In the genomic region with DNA sequence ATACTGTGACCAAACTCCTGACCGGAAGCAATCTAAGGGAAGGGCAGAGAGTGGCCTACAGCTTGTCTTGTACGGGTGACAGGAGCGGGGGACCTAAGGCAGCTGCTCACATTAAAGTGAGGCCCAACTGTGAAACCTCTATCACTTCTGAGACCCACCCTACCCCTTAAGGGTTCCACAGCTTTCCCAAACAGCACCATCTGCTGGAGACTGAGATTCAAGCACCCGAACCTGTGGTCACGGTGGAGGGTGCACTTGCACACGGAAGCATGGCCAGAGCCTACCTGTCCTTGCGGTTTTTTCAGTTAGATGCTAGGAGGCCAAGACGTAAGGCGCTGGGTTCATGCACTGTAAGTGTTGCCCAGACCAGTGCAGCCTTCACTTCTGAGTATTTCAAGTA, we compare ENCODE assay signal across 9 mouse cellular contexts. TPM values are rescaled to one million over a fixed set of nuclear protein-coding genes. Genes with fewer than 3 reads are reported as not detected.
DNase-seq lines count a peak whose midpoint lies in the region; ATAC-seq and TF ChIP-seq lines count a peak whose summit lies in the region.
"Had no signal": no experiment of that assay in that cellular context is flagged by ENCODE, and none has a peak within 500 bp of the region (broad histone marks: within the 10 kb centered on the region; RNA-seq: fewer than 3 reads in every experiment).

No protein-coding gene starts in this region.

- ATAC-seq in frontal cortex, adult (ENCODE audit: low TSS enrichment), result peak; percentile 56; the same call in 1 of the 2 replicates
- ATAC-seq in liver, embryonic 14.5 days (ENCODE audit: insufficient read depth), result 0 out of 2 replicates have a peak, but pooled peaks have one; percentile 21

- no peak overlapping the region for H3K27ac ChIP-seq in cortical plate, adult 2 months (ENCODE audit: insufficient read depth, low read length)
- H3K27ac ChIP-seq in liver, embryonic 14.5 days, result no peak overlapping the region

- TF ChIP-seq CTCF in cortical plate, adult 2 months (IDR thresholded peaks at IDR 0.05; ENCODE audit: extremely low read depth, insufficient read depth, low read length), result peak; percentile 67
- TF ChIP-seq CTCF in liver, embryonic 14.5 days (IDR thresholded peaks at IDR 0.05; ENCODE audit: low read depth), result peak; percentile 69

- H3K4me3 ChIP-seq in cortical plate, adult 2 months (ENCODE audit: insufficient read depth, low read length), result no peak overlapping the region
- no peak overlapping the region for H3K4me3 ChIP-seq in liver, embryonic 14.5 days (ENCODE audit: insufficient read depth in 1 of 2, low read depth in 2 of 2, low read length in 2 of 2)

- no peak for TF ChIP-seq EP300 in liver, embryonic 14.5 days (IDR thresholded peaks at IDR 0.05; ENCODE audit: low read depth)

- peaks cover 21% of the 10 kb centered on the region for H3K36me3 ChIP-seq in liver, embryonic 14.5 days (replicated peaks; ENCODE audit: control insufficient read depth, insufficient read depth, low read depth)

- no peaks in the 10 kb centered on the region for H3K27me3 ChIP-seq in liver, embryonic 14.5 days (ENCODE audit: control insufficient read depth, insufficient read depth, low read length)

- no peak for DNase-seq in frontal cortex, postnatal 14 days (ENCODE audit: low spot score in 2 of 2)
- peak; percentile 41 for DNase-seq in ovary, postnatal 14 days (ENCODE audit: low spot score)
- DNase-seq in ovary, postnatal 36 days (ENCODE audit: low spot score), result no peak
- DNase-seq in liver, embryonic 14.5 days (ENCODE audit: low read depth in 3 of 3, low spot score in 3 of 3), result no peak
- peak; percentile 59 for DNase-seq in thymus, postnatal 0 days (ENCODE audit: low spot score)
- no peak for DNase-seq in adipocyte (ENCODE audit: low spot score)

- TF ChIP-seq POLR2A in cortical plate, adult 2 months (IDR thresholded peaks at IDR 0.05; ENCODE audit: extremely low read depth, insufficient read depth, low read length), result no peak

- H3K4me2 ChIP-seq in liver, embryonic 14.5 days (ENCODE audit: low read depth), result no peak overlapping the region

- H3K9ac ChIP-seq in liver, embryonic 14.5 days (replicated peaks), result no peak overlapping the region

- peaks cover 8% of the 10 kb centered on the region for H3K4me1 ChIP-seq in cortical plate, adult 2 months (ENCODE audit: control insufficient read depth, insufficient read depth, low read length)
- H3K4me1 ChIP-seq in liver, embryonic 14.5 days (replicated peaks; ENCODE audit: control insufficient read depth in 2 of 2, insufficient read depth in 2 of 2, low read length in 1 of 2), result no peaks in the 10 kb centered on the region

- WGBS in liver, embryonic 14.5 days (ENCODE audit: insufficient replicate concordance), result 73% methylated on average over 9 of the region's 9 CpGs

- no peaks in the 10 kb centered on the region for H3K9me3 ChIP-seq in liver, embryonic 14.5 days (ENCODE audit: control insufficient read depth, low read length)

RNA-seq across cellular contexts. Expression of gene Mrln, which starts 18.3 kb away (rescaled TPM):
- polyA plus RNA-seq in cortical plate, adult 2 months (2012; rRNA removed), result 0.81 and 0.84 TPM in 2 replicates
- polyA plus RNA-seq in liver, embryonic 14.5 days (2012; rRNA removed), result 0.15 TPM in 1 of 2 replicates, not detected in the other
- not detected in 2 replicates for polyA plus RNA-seq in liver, embryonic 14.5 days (2014; fragmentation: Nextera tagmentation; extraction: Ambion mirVana)
- polyA plus RNA-seq in thymus, postnatal 0 days (2015; fragmentation: Nextera tagmentation; extraction: Ambion mirVana), result 2.4 and 3.0 TPM in 2 replicates
- polyA plus RNA-seq: large intestine, adult 2 months had no signal

RNA-seq across cellular contexts. Expression of gene Slc16a9, which starts 58.8 kb away (rescaled TPM):
- 2.5 and 2.9 TPM in 2 replicates for polyA plus RNA-seq in cortical plate, adult 2 months (2012; rRNA removed)
- 0.26 and 0.27 TPM in 2 replicates for polyA plus RNA-seq in liver, embryonic 14.5 days (2012; rRNA removed)
- polyA plus RNA-seq in liver, embryonic 14.5 days (2014; fragmentation: Nextera tagmentation; extraction: Ambion mirVana), result 0.28 and 0.39 TPM in 2 replicates
- 0.35 and 0.55 TPM in 2 replicates for polyA plus RNA-seq in thymus, postnatal 0 days (2015; fragmentation: Nextera tagmentation; extraction: Ambion mirVana)

Comparison
In these comparisons a context has a peak if more than half of its experiments do, and no peak if none do; other contexts are left out.
1. DNase-seq: peak in ovary, postnatal 14 days (single experiment) and thymus, postnatal 0 days (single experiment); none in frontal cortex, postnatal 14 days (0 of 2), ovary, postnatal 36 days (single experiment), liver, embryonic 14.5 days (0 of 3) and adipocyte (single experiment).